Mouse (Mus musculus) E14TG2a.4 (cell line): Measurements from ENCODE around the gene Zfp994.
"Not testable (repeated sequence)": the region's sequence is repeated elsewhere in the genome, so short reads cannot be mapped to it uniquely, and the experiment has no call there.

Experiments used
- CTCF ChIP-seq: conservative IDR thresholded peaks from 2 replicates; pipeline ENCODE4 v1.5.1; 2014; ENCODE audit warnings: low read length
- POU5F1 ChIP-seq: IDR thresholded peaks from 2 replicates; pipeline ENCODE4 v1.6.1; 2014; ENCODE audit warnings: low read length, borderline replicate concordance

DNA sequence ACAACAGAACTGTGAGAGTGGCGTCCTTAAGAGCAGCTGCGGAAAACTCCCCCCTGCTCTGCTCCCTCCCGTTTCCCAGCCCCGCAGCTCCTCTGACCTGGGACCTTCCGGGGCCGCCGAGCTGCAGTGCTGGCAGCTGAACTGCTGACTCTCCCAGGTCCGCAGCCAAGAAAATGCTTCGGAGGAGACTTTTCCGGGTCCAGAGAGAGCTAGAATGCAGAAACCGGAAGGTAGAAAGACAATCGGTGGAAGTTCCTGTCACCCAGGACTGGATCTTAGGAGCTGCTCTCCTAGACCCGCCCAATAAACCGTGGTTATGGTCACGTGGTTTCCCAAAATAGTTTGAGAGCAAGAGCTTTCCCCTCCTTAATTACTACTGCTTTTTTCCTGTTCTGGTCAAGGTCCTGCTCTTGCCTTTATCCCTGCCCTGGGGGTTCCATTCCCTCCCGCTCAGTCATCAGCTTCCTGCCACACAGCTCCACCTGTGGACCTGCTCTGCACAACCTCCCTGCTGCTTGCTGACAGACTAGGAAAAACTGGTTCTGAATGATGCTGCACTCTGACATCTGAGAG, 59.6 kb downstream of the Zfp994 start, which contains the start of gene Zfp947:
- TF ChIP-seq CTCF, POU5F1: not testable (repeated sequence)
